Mouse (Mus musculus) lung, embryonic 14.5 days (tissue): ENCODE results near the gene Nefh. TPM values are rescaled to one million over a fixed set of nuclear protein-coding genes. Genes with fewer than 3 reads are reported as not detected.
A peak's percentile ranks its signal among the peaks of the same experiment; 100 is the strongest.

Source experiments
- ATAC-seq: fragments of 200-750 bp; cut with Nextera tagmentation; 2 replicates; pipeline ENCODE4 v1.8.0; 2017; ENCODE audit warnings: mild to moderate bottlenecking, moderate TSS enrichment, moderate library complexity; ENCODE audit not compliant: insufficient read depth
- DNase-seq: peaks from one replicate; pipeline ENCODE4 v3.0.0-alpha.2; 2015
- H3K27ac ChIP-seq: fragments of 300-500 bp; sonication (generic); 2 replicates; pipeline ENCODE4 v1.5.1; 2014; ENCODE audit warnings: low read depth, mild to moderate bottlenecking, moderate library complexity
- H3K27me3 ChIP-seq: fragments of 300-500 bp; sonication (generic); 2 replicates; pipeline ENCODE4 v1.6.1; 2014; ENCODE audit warnings: low read length, control low read depth; ENCODE audit not compliant: insufficient read depth
- H3K36me3 ChIP-seq: fragments of 300-500 bp; sonication (generic); 2 replicates; pipeline ENCODE4 v1.6.1; 2014; ENCODE audit warnings: control low read depth; ENCODE audit not compliant: insufficient read depth
- H3K4me1 ChIP-seq: fragments of 300-500 bp; sonication (generic); 2 replicates; pipeline ENCODE4 v1.6.1; 2014; ENCODE audit warnings: antibody characterized with exemption, control low read depth; ENCODE audit not compliant: insufficient read depth
- H3K4me2 ChIP-seq: fragments of 300-500 bp; sonication (generic); 2 replicates; pipeline ENCODE4 v1.6.1; 2014; ENCODE audit warnings: mild to moderate bottlenecking
- H3K4me3 ChIP-seq: fragments of 300-500 bp; sonication (generic); 2 replicates; pipeline ENCODE4 v1.5.1; 2014; ENCODE audit warnings: low read depth, low read length
- H3K9ac ChIP-seq: fragments of 300-500 bp; sonication (generic); 2 replicates; pipeline ENCODE4 v1.6.1; 2014
- H3K9me3 ChIP-seq: fragments of 300-500 bp; sonication (generic); 2 replicates; pipeline ENCODE4 v1.6.1; 2016; ENCODE audit warnings: low read depth, low read length, control low read depth
- CTCF ChIP-seq: IDR thresholded peaks from 2 replicates; pipeline ENCODE4 v1.5.1; 2016; ENCODE audit warnings: antibody characterized with exemption, low read depth
- WGBS: fragments of 180-500 bp; shearing (Covaris S2); extraction: QIAGEN DNeasy Blood & Tissue Kit; methylation state at CpG from one replicate; pipeline ENCODE4 v1.1.7; 2014; 5-methylcytosine and 5-hydroxymethylcytosine counted together
- polyA plus RNA-seq: library from polyadenylated mRNA; unstranded; fragments of >200 nt; fragmentation: Nextera tagmentation; extraction: Ambion mirVana; gene quantifications from 2 replicates; pipeline ENCODE4 v1.2.1, GENCODE M21; 2014

Gene Nefh
- polyA plus RNA-seq: 0.35 and 0.36 TPM in 2 replicates

- Histone ChIP-seq H3K27me3 (peaks cover 64% of the 10 kb centered on the region), H3K4me3 (peak within 1 kb of the TSS; percentile 45), H3K9ac (peak within 1 kb of the TSS; percentile 6; the same call in 1 of the 2 replicates), H3K9me3 (no peaks in the 10 kb centered on the region), H3K4me2 (peak within 1 kb of the TSS; percentile 81), H3K36me3 (no peaks in the 10 kb centered on the region), H3K4me1 (peaks cover 6% of the 10 kb centered on the region; the same call in 1 of the 2 replicates), H3K27ac (no peak within 1 kb of the TSS)
- 2% methylated on average over 41 of the region's 41 CpGs for WGBS
- TF ChIP-seq CTCF: no peak
- DNase-seq: no peak
- ATAC-seq: no peak
Observed at GRCm38 (mm10) chr11:4947813-4948174, at the start of gene Nefh. Nefh (minus strand) TSS chr11:4948064.

- Histone ChIP-seq H3K27me3 (no peaks in the 10 kb centered on the region), H3K9me3 (no peaks in the 10 kb centered on the region), H3K9ac (no peak overlapping the region), H3K4me3 (no peak overlapping the region), H3K27ac (no peak overlapping the region), H3K4me1 (no peaks in the 10 kb centered on the region), H3K4me2 (no peak overlapping the region), H3K36me3 (peaks cover 11% of the 10 kb centered on the region; the same call in 1 of the 2 replicates)
- no peak for ATAC-seq
- no peak for DNase-seq
- WGBS: 80% methylated on average over 5 of the region's 5 CpGs
- no peak for TF ChIP-seq CTCF
Observed at GRCm38 (mm10) chr11:4996621-4997199, 48.8 kb upstream of the Nefh start.

GRCm38 (mm10) chr11:4995676-4996075, 47.8 kb upstream of the Nefh start:
- Histone ChIP-seq H3K4me1 (no peaks in the 10 kb centered on the region), H3K27me3 (no peaks in the 10 kb centered on the region), H3K36me3 (peaks cover 11% of the 10 kb centered on the region; the same call in 1 of the 2 replicates), H3K9me3 (no peaks in the 10 kb centered on the region), H3K9ac (no peak overlapping the region), H3K4me2 (no peak overlapping the region), H3K27ac (no peak overlapping the region), H3K4me3 (no peak overlapping the region)
- TF ChIP-seq CTCF: no peak
- DNase-seq (no peak), ATAC-seq (no peak)
- 91% methylated on average over 3 of the region's 3 CpGs for WGBS

GRCm38 (mm10) chr11:4992471-4992870, 44.6 kb upstream of the Nefh start:
- no peak overlapping the region for H3K9ac ChIP-seq
- TF ChIP-seq CTCF: no peak
- H3K9me3 ChIP-seq: no peaks in the 10 kb centered on the region
- no peaks in the 10 kb centered on the region for H3K4me1 ChIP-seq
- no peaks in the 10 kb centered on the region; the same call in 1 of the 2 replicates for H3K36me3 ChIP-seq
- H3K27me3 ChIP-seq: no peaks in the 10 kb centered on the region
- no peak overlapping the region for H3K27ac ChIP-seq
- H3K4me2 ChIP-seq: no peak overlapping the region
- ATAC-seq (no peak), DNase-seq (no peak)
- no peak overlapping the region for H3K4me3 ChIP-seq
- 86% methylated on average over 2 of the region's 2 CpGs for WGBS

GRCm38 (mm10) chr11:4989187-4989586, 41.3 kb upstream of the Nefh start:
- Histone ChIP-seq H3K4me3 (no peak overlapping the region), H3K9ac (no peak overlapping the region), H3K27me3 (no peaks in the 10 kb centered on the region), H3K27ac (no peak overlapping the region), H3K4me1 (no peaks in the 10 kb centered on the region), H3K4me2 (no peak overlapping the region), H3K36me3 (no peaks in the 10 kb centered on the region), H3K9me3 (no peaks in the 10 kb centered on the region)
- TF ChIP-seq CTCF: no peak
- no peak for ATAC-seq
- DNase-seq: no peak
- 70% methylated on average over 3 of the region's 3 CpGs for WGBS

- Histone ChIP-seq H3K9me3 (no peaks in the 10 kb centered on the region), H3K4me1 (no peaks in the 10 kb centered on the region), H3K9ac (peak overlapping the region; percentile 59), H3K4me3 (peak overlapping the region; percentile 68), H3K4me2 (peak overlapping the region; percentile 78), H3K36me3 (no peaks in the 10 kb centered on the region), H3K27me3 (no peaks in the 10 kb centered on the region), H3K27ac (no peak overlapping the region)
- ATAC-seq: no peak
- 47% methylated on average over 11 of the region's 11 CpGs for WGBS
- TF ChIP-seq CTCF: no peak
- no peak for DNase-seq
Observed at GRCm38 (mm10) chr11:4987487-4987852, 39.6 kb upstream of the Nefh start.

- Histone ChIP-seq H3K27ac (no peak within 1 kb of the TSS), H3K4me1 (no peaks in the 10 kb centered on the region), H3K36me3 (no peaks in the 10 kb centered on the region), H3K4me2 (peak within 1 kb of the TSS; percentile 78), H3K9ac (peak within 1 kb of the TSS; percentile 59), H3K27me3 (no peaks in the 10 kb centered on the region), H3K9me3 (no peaks in the 10 kb centered on the region), H3K4me3 (peak within 1 kb of the TSS; percentile 68)
- no peak for TF ChIP-seq CTCF
- peak; percentile 94 for DNase-seq
- peak; percentile 93 for ATAC-seq
- under 1% methylated on average over 62 of the region's 62 CpGs for WGBS
Observed at GRCm38 (mm10) chr11:4986695-4987486, 39.0 kb upstream of the Nefh start, which contains the start of gene Ap1b1. Ap1b1 (plus strand) TSS chr11:4986824.
